Mouse (Mus musculus) heart, postnatal 0 days (tissue): ENCODE measurements at regions not wholly inside any gene's neighbourhood (a gene's known extent, or its start where the extent isn't known, plus 50 kb on each side); places are given as distances from the start of the nearest gene placed in this dataset.

ENCODE experiments used
- CTCF ChIP-seq: IDR thresholded peaks from 2 replicates; pipeline ENCODE4 v1.5.1; 2016; ENCODE audit warnings: antibody characterized with exemption, control low read depth, low read depth
- EP300 ChIP-seq: IDR thresholded peaks from 2 replicates; pipeline ENCODE4 v1.6.1; 2016; ENCODE audit warnings: antibody characterized with exemption, low read depth

GRCm38 (mm10) chr15:38594747-38595146 lies 1169.4 kb downstream of the 4930447A16Rik start:
- no peak for TF ChIP-seq CTCF
- TF ChIP-seq EP300, result no peak
